Mouse (Mus musculus): Measurements from ENCODE around the gene Fbxl18.

DNA sequence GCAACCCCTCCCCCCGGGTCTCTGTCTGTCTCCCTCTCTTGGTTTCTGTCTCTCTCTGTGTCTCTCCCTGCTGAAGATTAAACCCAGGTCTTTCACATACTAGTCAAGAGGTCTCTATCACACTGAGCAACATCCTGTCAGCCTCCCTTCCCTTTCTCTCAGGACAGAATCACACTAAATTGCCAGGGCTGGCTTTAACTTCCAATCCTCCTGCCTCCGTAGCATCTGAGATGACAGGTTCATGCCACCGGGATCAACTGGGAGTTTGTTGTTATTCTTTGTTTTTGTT, 31.7 kb upstream of the Fbxl18 start:
- TF ChIP-seq CTCF (IDR thresholded peaks at IDR 0.05; ENCODE audit: extremely low read depth, insufficient read length, insufficient replicate concordance, low read depth, low read length): no peak
- TF ChIP-seq POLR2A (IDR thresholded peaks at IDR 0.05; ENCODE audit: low read depth, low read length): no peak
